Mouse (Mus musculus) T-cell, adult 2 months (primary cell): ENCODE data around the gene Otud1.

ENCODE experiments used
- DNase-seq: peaks from one replicate; pipeline ENCODE4 v3.0.0; 2022; ENCODE audit warnings: low spot score

Gene Otud1

GRCm38 (mm10) chr2:19657158-19657874 is at the start of gene Otud1:
TSS of gene Otud1 (plus strand) at chr2:19657752.
- DNase-seq: peak; percentile 96

GRCm38 (mm10) chr2:19607852-19608251 is 49.7 kb upstream of the Otud1 start:
- no peak for DNase-seq

- DNase-seq: no peak
Observed at GRCm38 (mm10) chr2:19608410-19609073, 49.0 kb upstream of the Otud1 start.

- peak; percentile 55 for DNase-seq
Observed at GRCm38 (mm10) chr2:19622041-19622440, 35.5 kb upstream of the Otud1 start.

- DNase-seq: no peak
Observed at GRCm38 (mm10) chr2:19627044-19627443, 30.5 kb upstream of the Otud1 start.

- DNase-seq: no peak
Observed at GRCm38 (mm10) chr2:19627920-19628608, 29.5 kb upstream of the Otud1 start.

- DNase-seq: no peak
Observed at GRCm38 (mm10) chr2:19630544-19630943, 27.0 kb upstream of the Otud1 start.

- no peak for DNase-seq
Observed at GRCm38 (mm10) chr2:19633406-19633920, 24.1 kb upstream of the Otud1 start.

GRCm38 (mm10) chr2:19645182-19645581 is 12.4 kb upstream of the Otud1 start:
- no peak for DNase-seq

GRCm38 (mm10) chr2:19646144-19646543 is 11.4 kb upstream of the Otud1 start:
- no peak for DNase-seq

- no peak for DNase-seq
Observed at GRCm38 (mm10) chr2:19646910-19647309, 10.6 kb upstream of the Otud1 start.

- DNase-seq: no peak
Observed at GRCm38 (mm10) chr2:19656436-19656835, 1.1 kb upstream of the Otud1 start.

GRCm38 (mm10) chr2:19657881-19658589 is 483 bp downstream of the Otud1 start:
- DNase-seq: peak; percentile 69

GRCm38 (mm10) chr2:19658661-19659384 is 1.3 kb downstream of the Otud1 start:
- peak; percentile 31 for DNase-seq

- DNase-seq: no peak
Observed at GRCm38 (mm10) chr2:19660875-19661274, 3.3 kb downstream of the Otud1 start.

- DNase-seq: no peak
Observed at GRCm38 (mm10) chr2:19663146-19663848, 5.7 kb downstream of the Otud1 start.

GRCm38 (mm10) chr2:19664147-19664546 is 6.6 kb downstream of the Otud1 start:
- no peak for DNase-seq

GRCm38 (mm10) chr2:19664555-19665475 is 7.3 kb downstream of the Otud1 start:
- peak; percentile 52 for DNase-seq

- peak; percentile 85 for DNase-seq
Observed at GRCm38 (mm10) chr2:19665841-19666240, 8.3 kb downstream of the Otud1 start.
